Mouse (Mus musculus) liver, embryonic 13.5 days (tissue): ENCODE measurements around the gene Ccno. TPM values are rescaled to one million over a fixed set of nuclear protein-coding genes. Genes with fewer than 3 reads are reported as not detected.
A peak's percentile ranks its signal among the peaks of the same experiment; 100 is the strongest.

Experiments used
- ATAC-seq: fragments of 200-750 bp; cut with Nextera tagmentation; 2 replicates; pipeline ENCODE4 v1.8.0; 2017; ENCODE audit warnings: low read depth, mild to moderate bottlenecking, moderate number of reproducible peaks, moderate library complexity
- DNase-seq: peaks from one replicate; pipeline ENCODE4 v3.0.0; 2022
- H3K27ac ChIP-seq: fragments of 300-500 bp; sonication (generic); 2 replicates; pipeline ENCODE4 v1.5.1; 2015; ENCODE audit warnings: moderate library complexity, mild to moderate bottlenecking, inconsistent platforms
- H3K27me3 ChIP-seq: fragments of 300-500 bp; sonication (generic); 2 replicates; pipeline ENCODE4 v1.6.1; 2015; ENCODE audit warnings: mild to moderate bottlenecking, inconsistent platforms
- H3K36me3 ChIP-seq: fragments of 300-500 bp; sonication (generic); 2 replicates; pipeline ENCODE4 v1.6.1; 2015; ENCODE audit warnings: mild to moderate bottlenecking, inconsistent platforms
- H3K4me1 ChIP-seq: fragments of 300-500 bp; sonication (generic); replicated peaks from 2 replicates; pipeline ENCODE4 v1.6.1; 2015; ENCODE audit warnings: inconsistent platforms
- H3K4me2 ChIP-seq: fragments of 300-500 bp; sonication (generic); 2 replicates; pipeline ENCODE4 v1.6.1; 2015; ENCODE audit warnings: inconsistent platforms, mild to moderate bottlenecking, moderate library complexity
- H3K4me3 ChIP-seq: fragments of 300-500 bp; sonication (generic); replicated peaks from 2 replicates; pipeline ENCODE4 v1.5.1; 2015; ENCODE audit warnings: mild to moderate bottlenecking, inconsistent platforms
- H3K9ac ChIP-seq: fragments of 300-500 bp; sonication (generic); 2 replicates; pipeline ENCODE4 v1.6.1; 2015; ENCODE audit warnings: mild to moderate bottlenecking, inconsistent platforms
- H3K9me3 ChIP-seq: fragments of 300-500 bp; sonication (generic); replicated peaks from 2 replicates; pipeline ENCODE4 v1.6.1; 2016; ENCODE audit warnings: inconsistent platforms
- WGBS: fragments of 180-500 bp; shearing (Covaris S2); methylation state at CpG from one replicate; pipeline ENCODE4 v1.1.7; 2015; ENCODE audit not compliant: insufficient replicate concordance; 5-methylcytosine and 5-hydroxymethylcytosine counted together
- microRNA counts: library from miRNA; unstranded; fragments of <30 nt; microRNA quantifications from one replicate; lab custom pipeline; 2016
- microRNA-seq: library from miRNA; unstranded; fragments of <30 nt; microRNA quantifications from one replicate; pipeline ENCODE4, GENCODE M21; 2016
- polyA plus RNA-seq: library from polyadenylated mRNA; unstranded; fragments of >200 nt; fragmentation: Nextera tagmentation; extraction: Ambion mirVana; gene quantifications from 2 replicates; pipeline ENCODE4 v1.2.1, GENCODE M21; 2015

The Ccno gene
- polyA plus RNA-seq, 1 experiment from 2014 or later = 0.15 TPM

DNA sequence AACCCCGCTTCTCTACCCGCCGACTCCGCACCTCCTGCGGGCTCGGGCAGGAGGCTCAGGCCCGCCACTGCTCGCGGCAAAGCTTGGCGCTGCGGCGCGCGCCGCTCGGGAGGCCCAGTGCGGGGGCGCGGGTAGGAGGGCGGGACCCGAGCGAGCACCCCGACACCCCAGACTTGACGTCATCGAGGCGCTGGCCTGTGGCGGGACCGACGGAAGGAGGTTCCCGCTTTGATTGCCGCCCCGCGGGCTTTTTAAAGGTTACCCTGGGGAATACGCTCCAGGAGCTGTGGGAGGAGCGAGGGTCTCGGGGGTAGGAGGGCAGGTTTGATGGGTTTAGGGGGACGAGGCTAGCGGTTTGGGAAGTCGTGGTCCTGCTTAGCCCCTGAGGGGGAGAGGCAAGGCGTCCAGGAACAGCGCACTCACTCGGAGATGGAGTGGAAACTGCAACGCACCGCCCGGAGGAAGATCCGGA is 47.4 kb downstream of the Ccno start, which contains the start of gene Cdc20b:
Cdc20b (plus strand) TSS at position 162 of the 472 bp plus-strand sequence.
- Histone ChIP-seq H3K27me3 (peaks cover 73% of the 10 kb centered on the region), H3K4me2 (peak within 1 kb of the TSS; percentile 86), H3K27ac (no peak within 1 kb of the TSS), H3K9me3 (no peaks in the 10 kb centered on the region), H3K9ac (peak within 1 kb of the TSS; percentile 57), H3K4me1 (peaks cover 19% of the 10 kb centered on the region), H3K4me3 (peak within 1 kb of the TSS; percentile 62), H3K36me3 (no peaks in the 10 kb centered on the region)
- under 1% methylated on average over 46 of the region's 46 CpGs for WGBS
- ATAC-seq (peak; percentile 79), DNase-seq (peak; percentile 33)

DNA sequence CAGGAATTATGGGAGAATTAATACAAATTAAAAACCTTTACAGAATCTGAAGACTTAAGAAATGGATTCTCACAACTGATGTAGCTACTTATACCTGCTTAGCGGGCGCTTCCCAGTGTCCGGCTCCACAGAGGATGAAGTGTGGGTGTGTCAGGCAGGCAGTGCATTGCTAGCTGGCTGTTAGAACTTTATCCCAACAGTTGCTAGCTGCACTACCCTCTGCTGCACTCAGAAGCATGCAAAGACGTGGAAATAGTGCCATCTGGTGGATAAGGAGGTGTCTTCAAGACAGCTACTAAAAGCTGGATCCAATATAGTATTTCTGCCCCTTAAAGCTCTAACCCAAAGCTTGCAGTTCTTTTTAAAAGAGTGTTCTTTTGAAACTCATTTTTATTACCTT is 48.2 kb downstream of the Ccno start:
- peak overlapping the region; percentile 86 for H3K4me2 ChIP-seq
- H3K36me3 ChIP-seq = no peaks in the 10 kb centered on the region
- H3K4me3 ChIP-seq = peak overlapping the region; percentile 62
- no peak overlapping the region for H3K9ac ChIP-seq
- peak; percentile 76 for ATAC-seq
- 0% methylated on average over 4 of the region's 4 CpGs for WGBS
- H3K27me3 ChIP-seq = peaks cover 64% of the 10 kb centered on the region
- peaks cover 19% of the 10 kb centered on the region for H3K4me1 ChIP-seq
- peak; percentile 55 for DNase-seq
- H3K9me3 ChIP-seq = no peaks in the 10 kb centered on the region
- no peak overlapping the region for H3K27ac ChIP-seq

MicroRNAs within 50 kb of the gene (microRNA counts, 519-probe panel; counts per million panel counts)
- microRNA mmu-miR-449a (lab: Ali Mortazavi, UCI) (114 counts per million), microRNA mmu-miR-449b (lab: Ali Mortazavi, UCI) (114 counts per million), microRNA mmu-miR-449c (lab: Ali Mortazavi, UCI) (114 counts per million)

Small RNAs within 50 kb of the gene (microRNA-seq; reads per million reads assigned to microRNA genes)
- 244 reads per million, percentile 61 among the genes with 10 or more reads in this experiment for gene Mir449a
- gene Mir449b = 1.5 reads per million
- not detected for gene Mir449c

Other genes with a start within 250 kb of the Ccno start
- 31.8 and 32.2 TPM in 2 replicates for gene Plpp1, start 187.0 kb upstream of the Ccno start, polyA plus RNA-seq
- 42.2 and 56.3 TPM in 2 replicates for gene Mtrex, start 60.4 kb upstream of the Ccno start, polyA plus RNA-seq
- 13.2 and 14.4 TPM in 2 replicates for gene Dhx29, start 60.3 kb upstream of the Ccno start, polyA plus RNA-seq
- gene Mcidas, start 6.0 kb downstream of the Ccno start, polyA plus RNA-seq = not detected in 2 replicates
- not detected in 2 replicates for gene Cdc20b, start 47.3 kb downstream of the Ccno start, polyA plus RNA-seq
- gene Gpx8, start 58.6 kb downstream of the Ccno start, polyA plus RNA-seq = 10.0 and 12.2 TPM in 2 replicates
- gene Gzma, start 113.2 kb downstream of the Ccno start, polyA plus RNA-seq = 0.13 TPM in 1 of 2 replicates, not detected in the other
- 0.65 and 0.75 TPM in 2 replicates for gene Esm1, start 221.9 kb downstream of the Ccno start, polyA plus RNA-seq
- gene Gzmk, start 238.1 kb downstream of the Ccno start, polyA plus RNA-seq = not detected in 2 replicates